Mouse (Mus musculus) intestine, embryonic 14.5 days (tissue): ENCODE measurements around the gene Zbtb16. TPM values are rescaled to one million over a fixed set of nuclear protein-coding genes. Genes with fewer than 3 reads are reported as not detected.
A peak's percentile ranks its signal among the peaks of the same experiment; 100 is the strongest.

ENCODE experiments used
- ATAC-seq: fragments of 200-750 bp; cut with Nextera tagmentation; replicated peaks from 2 replicates; pipeline ENCODE4 v1.8.0; 2017; ENCODE audit warnings: low read depth, moderate number of reproducible peaks, moderate TSS enrichment, moderate library complexity; ENCODE audit not compliant: low FRiP score, low TSS enrichment
- DNase-seq: peaks from one replicate; pipeline ENCODE4 v3.0.0-alpha.2; 2018; ENCODE audit warnings: low spot score
- H3K27ac ChIP-seq: fragments of 300-500 bp; sonication (generic); 2 replicates; pipeline ENCODE4 v1.5.1; 2014; ENCODE audit warnings: low read depth, mild to moderate bottlenecking, control low read depth
- H3K27me3 ChIP-seq: fragments of 300-500 bp; sonication (generic); replicated peaks from 2 replicates; pipeline ENCODE4 v1.6.1; 2014; ENCODE audit warnings: low read length, control low read depth; ENCODE audit not compliant: control insufficient read depth, insufficient read depth
- H3K36me3 ChIP-seq: fragments of 300-500 bp; sonication (generic); 2 replicates; pipeline ENCODE4 v1.6.1; 2014; ENCODE audit warnings: low read length, control low read depth; ENCODE audit not compliant: control insufficient read depth, insufficient read depth
- H3K4me1 ChIP-seq: fragments of 300-500 bp; sonication (generic); replicated peaks from 2 replicates; pipeline ENCODE4 v1.6.1; 2014; ENCODE audit warnings: low read length, control low read depth, mixed read lengths; ENCODE audit not compliant: control insufficient read depth, insufficient read depth
- H3K4me2 ChIP-seq: fragments of 300-500 bp; sonication (generic); 2 replicates; pipeline ENCODE4 v1.6.1; 2014; ENCODE audit warnings: low read length
- H3K4me3 ChIP-seq: fragments of 300-500 bp; sonication (generic); 2 replicates; pipeline ENCODE4 v1.5.1; 2014; ENCODE audit warnings: low read depth, low read length, control low read depth, mixed read lengths
- H3K9ac ChIP-seq: fragments of 300-500 bp; sonication (generic); 2 replicates; pipeline ENCODE4 v1.6.1; 2014; ENCODE audit warnings: mild to moderate bottlenecking, low read length
- H3K9me3 ChIP-seq: fragments of 300-500 bp; sonication (generic); 2 replicates; pipeline ENCODE4 v1.6.1; 2016; ENCODE audit warnings: low read length, control low read depth; ENCODE audit not compliant: control insufficient read depth
- WGBS: fragments of 180-500 bp; shearing (Covaris S2); extraction: QIAGEN DNeasy Blood & Tissue Kit; methylation state at CpG from one replicate; pipeline ENCODE4 v1.1.7; 2014; 5-methylcytosine and 5-hydroxymethylcytosine counted together
- polyA plus RNA-seq: library from polyadenylated mRNA; unstranded; fragments of >200 nt; fragmentation: Nextera tagmentation; extraction: Ambion mirVana; gene quantifications from 2 replicates; pipeline ENCODE4 v1.2.1, GENCODE M21; 2014

The Zbtb16 gene
- polyA plus RNA-seq, 1 experiment from 2014 or later = 2.4 TPM

DNA sequence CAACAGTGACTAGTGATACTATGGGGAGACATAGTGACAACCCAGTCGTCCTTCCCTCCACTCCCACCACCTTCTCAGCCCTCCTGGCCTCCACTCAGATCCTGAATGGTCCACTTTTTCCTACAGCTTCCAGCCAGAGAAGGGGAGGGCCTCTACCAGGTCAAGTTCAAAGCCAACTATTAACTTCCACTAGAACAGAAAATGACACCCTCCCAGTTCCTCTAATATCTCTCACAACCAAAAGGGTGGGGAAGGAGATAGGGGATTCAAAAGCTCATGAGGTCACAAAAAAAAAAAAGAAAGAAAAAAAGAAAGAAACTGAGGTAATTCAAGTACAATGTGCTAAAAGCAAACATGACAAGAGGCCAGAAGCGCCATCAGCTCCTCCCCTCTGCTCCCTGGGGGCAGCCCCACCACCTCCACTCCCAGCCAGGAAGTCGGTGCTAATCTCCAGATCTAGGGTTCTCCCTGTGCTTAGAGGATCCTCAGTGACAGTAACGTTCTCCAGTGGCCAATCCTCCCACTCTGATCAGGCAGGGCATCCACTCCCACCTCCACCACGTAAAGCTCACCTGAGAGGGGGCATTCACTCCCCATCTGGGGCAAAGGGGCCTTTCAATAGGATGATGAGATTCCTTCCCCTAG is 180.4 kb downstream of the Zbtb16 start:
- no peak overlapping the region for H3K9ac ChIP-seq
- H3K36me3 ChIP-seq = no peaks in the 10 kb centered on the region
- H3K4me2 ChIP-seq = no peak overlapping the region
- 14% methylated on average over 5 of the region's 5 CpGs for whole genome bisulfite sequencing
- peaks cover 3% of the 10 kb centered on the region; the same call in 1 of the 2 replicates for H3K4me1 ChIP-seq
- H3K4me3 ChIP-seq = no peak overlapping the region
- no peak for ATAC-seq
- H3K9me3 ChIP-seq = peaks cover 5% of the 10 kb centered on the region; the same call in 1 of the 2 replicates
- no peak for DNase-seq
- no peak overlapping the region for H3K27ac ChIP-seq
- H3K27me3 ChIP-seq = no peaks in the 10 kb centered on the region

DNA sequence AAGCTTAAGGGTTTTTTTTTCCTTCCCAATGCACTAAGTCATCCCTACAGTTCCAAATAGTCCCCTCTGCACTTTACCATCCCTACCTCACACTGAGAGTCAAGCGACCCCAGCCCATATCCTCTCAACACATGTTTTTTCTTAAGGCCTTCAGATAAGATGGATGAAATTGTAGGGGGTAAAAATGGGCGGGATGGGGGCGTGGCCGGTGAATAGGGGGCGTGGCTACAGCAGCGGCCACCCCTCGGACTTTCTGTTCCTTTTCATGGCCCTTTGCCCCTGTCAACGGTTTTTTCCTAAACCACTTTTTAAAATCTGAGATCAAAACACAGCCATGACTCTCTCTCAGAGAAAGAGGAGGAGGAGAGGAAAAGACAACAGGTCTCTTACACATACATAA is 181.3 kb downstream of the Zbtb16 start:
- peaks cover 5% of the 10 kb centered on the region; the same call in 1 of the 2 replicates for H3K9me3 ChIP-seq
- DNase-seq = no peak
- H3K4me3 ChIP-seq = no peak overlapping the region
- no peak overlapping the region for H3K9ac ChIP-seq
- no peak for ATAC-seq
- peaks cover 4% of the 10 kb centered on the region; the same call in 1 of the 2 replicates for H3K4me1 ChIP-seq
- WGBS = 14% methylated on average over 8 of the region's 8 CpGs
- H3K27me3 ChIP-seq = no peaks in the 10 kb centered on the region
- no peak overlapping the region for H3K4me2 ChIP-seq
- H3K36me3 ChIP-seq = no peaks in the 10 kb centered on the region
- no peak overlapping the region for H3K27ac ChIP-seq

DNA sequence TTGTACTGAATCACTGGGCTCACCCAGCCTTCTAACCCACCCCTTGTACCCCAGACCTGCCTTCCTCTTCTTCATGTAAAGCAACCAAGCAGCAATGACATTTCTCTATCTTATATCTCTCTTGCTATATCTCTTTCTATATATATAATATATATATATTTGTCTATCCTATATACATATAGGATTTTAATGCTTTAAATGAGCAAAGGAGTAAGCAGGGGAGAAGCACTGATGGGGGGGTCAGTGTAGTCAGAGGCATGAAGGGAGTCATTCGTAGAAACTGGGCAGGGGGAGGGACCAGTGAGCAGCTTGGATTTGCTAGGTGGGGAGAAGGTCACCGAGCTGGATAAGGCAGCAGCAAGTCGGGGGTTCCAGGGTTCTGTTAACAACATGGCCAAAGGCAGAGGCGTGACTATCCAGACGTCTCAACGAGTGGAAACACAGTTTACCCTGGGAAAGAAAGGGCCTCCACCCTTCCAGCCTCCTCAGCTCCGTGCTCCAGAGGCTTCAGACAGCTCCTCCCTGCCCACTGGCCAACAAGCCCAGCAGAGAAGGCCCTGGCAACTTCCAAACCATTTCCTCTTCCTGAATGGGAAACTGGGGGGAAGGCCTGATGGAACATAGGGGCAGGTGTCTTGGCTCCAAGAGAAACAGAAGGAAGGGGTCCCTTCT is 182.5 kb downstream of the Zbtb16 start:
- DNase-seq (no peak), ATAC-seq (no peak)
- Histone ChIP-seq H3K9ac (no peak overlapping the region), H3K9me3 (no peaks in the 10 kb centered on the region), H3K4me3 (no peak overlapping the region), H3K4me2 (no peak overlapping the region), H3K27me3 (no peaks in the 10 kb centered on the region; the same call in 1 of the 2 replicates), H3K36me3 (no peaks in the 10 kb centered on the region), H3K4me1 (peaks cover 14% of the 10 kb centered on the region), H3K27ac (no peak overlapping the region)
- 54% methylated on average over 7 of the region's 7 CpGs for WGBS

DNA sequence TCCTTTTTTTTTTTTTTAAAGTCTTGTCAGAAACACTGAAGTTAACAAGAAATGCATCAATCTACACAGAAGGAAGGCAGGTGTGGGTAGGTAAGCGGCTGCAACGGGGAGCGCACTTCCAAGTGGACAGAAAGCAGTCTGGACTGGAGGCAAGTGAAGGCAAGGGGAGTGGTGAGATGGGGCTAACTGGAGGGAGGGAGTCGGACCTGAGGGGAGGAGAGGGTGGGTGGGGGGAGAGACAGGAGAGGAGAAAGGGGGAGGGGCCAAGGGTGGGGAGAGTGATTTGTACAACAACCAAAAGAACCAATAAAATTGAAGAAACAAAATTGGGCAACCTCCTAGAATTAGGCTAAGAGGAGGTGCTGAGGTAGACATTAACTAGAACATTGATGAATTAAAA is 184.0 kb downstream of the Zbtb16 start:
- Histone ChIP-seq H3K27me3 (peaks cover 3% of the 10 kb centered on the region), H3K9me3 (no peaks in the 10 kb centered on the region), H3K4me1 (peaks cover 14% of the 10 kb centered on the region), H3K4me3 (no peak overlapping the region), H3K27ac (no peak overlapping the region), H3K36me3 (no peaks in the 10 kb centered on the region), H3K4me2 (no peak overlapping the region), H3K9ac (no peak overlapping the region)
- no peak for ATAC-seq
- DNase-seq = peak; percentile 23
- 55% methylated on average over 4 of the region's 4 CpGs for WGBS

DNA sequence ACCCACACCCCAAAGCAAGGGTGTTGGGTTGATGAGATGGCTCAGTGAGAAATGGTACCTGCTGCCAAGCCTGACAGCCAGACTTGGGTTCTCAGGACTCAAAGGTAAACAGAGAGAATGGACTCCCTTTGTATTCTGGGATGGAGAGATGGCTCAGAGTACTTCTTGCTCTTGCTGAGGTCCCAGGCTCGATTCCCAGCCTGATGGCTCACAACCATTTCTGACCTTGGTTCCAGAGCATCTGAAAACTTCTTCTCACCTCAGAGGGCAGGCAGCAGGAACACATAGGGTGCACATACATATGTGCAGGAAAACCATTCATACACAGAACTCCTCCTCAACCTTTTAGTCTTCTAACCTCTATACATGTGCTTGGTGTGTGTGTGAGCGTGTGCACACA is 185.2 kb downstream of the Zbtb16 start:
- Histone ChIP-seq H3K9ac (no peak overlapping the region), H3K4me3 (no peak overlapping the region), H3K36me3 (no peaks in the 10 kb centered on the region), H3K27me3 (peaks cover 3% of the 10 kb centered on the region), H3K4me1 (peaks cover 14% of the 10 kb centered on the region), H3K9me3 (no peaks in the 10 kb centered on the region), H3K4me2 (no peak overlapping the region), H3K27ac (no peak overlapping the region)
- 70% methylated on average over 2 of the region's 2 CpGs for WGBS
- ATAC-seq (no peak), DNase-seq (peak; percentile 38)

DNA sequence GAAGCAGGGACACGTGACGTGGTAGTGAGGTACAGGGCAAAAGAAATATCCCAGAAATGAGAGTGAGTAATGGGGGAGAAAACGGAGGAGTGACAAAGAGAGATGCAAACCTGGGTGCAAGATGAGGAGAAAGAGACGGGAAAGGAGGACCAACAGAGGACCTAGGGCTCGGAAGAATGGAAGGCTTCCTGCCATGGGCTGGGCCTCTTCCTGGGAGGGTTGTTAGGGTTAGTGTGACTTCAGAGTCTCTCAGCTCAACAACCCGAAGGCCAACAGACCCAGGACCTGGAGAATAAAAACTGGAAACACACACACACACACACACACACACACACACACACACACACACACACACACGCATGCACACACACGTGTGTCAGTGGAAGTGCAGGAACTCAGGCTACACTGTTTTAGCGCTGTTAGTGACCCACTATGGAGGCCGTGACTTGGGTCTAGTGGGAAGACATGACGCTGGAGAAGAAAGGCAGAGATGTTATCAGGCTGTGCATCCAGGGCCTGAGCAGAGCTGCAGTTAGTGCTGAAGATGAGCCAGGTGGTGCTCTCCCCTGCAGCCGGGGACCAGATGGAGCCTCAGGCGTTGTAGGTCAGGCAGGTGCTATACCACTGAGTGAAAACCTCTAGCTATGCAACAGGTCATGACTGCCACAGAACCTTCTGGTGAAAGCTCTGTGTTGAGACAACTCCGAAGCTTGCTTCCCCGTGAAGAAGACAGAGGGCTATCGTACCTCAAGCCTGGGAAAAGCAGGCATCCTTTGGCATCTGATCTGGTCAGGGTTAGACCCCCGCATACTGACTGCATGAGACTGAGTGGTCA is 186.0 kb downstream of the Zbtb16 start:
- no peak overlapping the region for H3K4me3 ChIP-seq
- WGBS = 43% methylated on average over 17 of the region's 17 CpGs
- no peaks in the 10 kb centered on the region for H3K9me3 ChIP-seq
- H3K4me1 ChIP-seq = peaks cover 14% of the 10 kb centered on the region
- peak overlapping the region; percentile 50 for H3K4me2 ChIP-seq
- DNase-seq (peak; percentile 49), ATAC-seq (no peak)
- H3K9ac ChIP-seq = no peak overlapping the region
- H3K27me3 ChIP-seq = peaks cover 3% of the 10 kb centered on the region
- no peaks in the 10 kb centered on the region for H3K36me3 ChIP-seq
- no peak overlapping the region for H3K27ac ChIP-seq

DNA sequence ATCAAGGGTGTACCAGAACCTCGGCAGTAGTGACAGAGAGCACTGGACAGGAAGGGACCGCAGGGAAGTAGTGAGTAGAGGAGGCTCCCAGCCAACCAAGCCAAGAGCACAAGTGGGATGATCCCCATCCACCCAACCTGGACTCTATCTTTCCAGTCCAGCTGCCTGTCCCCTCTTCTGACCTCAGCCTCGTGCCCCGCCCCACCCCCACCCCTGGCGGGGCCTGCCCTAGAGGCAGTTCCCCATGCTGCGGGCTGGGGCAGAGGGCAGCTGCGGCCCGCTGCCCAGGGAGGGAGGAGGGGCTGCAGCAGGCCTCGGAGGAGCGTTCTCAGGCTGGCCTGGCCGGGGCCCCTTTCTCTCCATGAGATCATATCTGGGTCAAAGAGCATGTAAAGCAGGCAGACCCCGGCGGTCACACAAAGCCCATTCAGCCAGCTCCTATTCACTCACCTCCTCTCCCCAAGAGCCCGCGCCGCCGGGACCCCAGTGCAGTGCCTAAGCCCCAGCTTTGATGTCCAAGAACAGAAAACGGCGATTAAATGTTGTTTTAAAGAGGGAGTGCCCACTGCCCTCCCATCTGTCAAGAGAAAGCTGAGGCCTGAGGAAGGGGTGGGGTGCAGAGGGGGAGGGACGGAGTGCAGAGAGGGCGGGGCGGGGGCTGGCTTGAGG is 186.8 kb downstream of the Zbtb16 start:
- DNase-seq (peak; percentile 59), ATAC-seq (peak; percentile 31; the same call in 1 of the 2 replicates)
- Histone ChIP-seq H3K4me3 (peak overlapping the region; percentile 15; the same call in 1 of the 2 replicates), H3K36me3 (no peaks in the 10 kb centered on the region), H3K9me3 (no peaks in the 10 kb centered on the region), H3K4me2 (peak overlapping the region; percentile 50), H3K27ac (no peak overlapping the region), H3K27me3 (peaks cover 3% of the 10 kb centered on the region), H3K9ac (no peak overlapping the region), H3K4me1 (peaks cover 11% of the 10 kb centered on the region)
- WGBS = 4% methylated on average over 22 of the region's 22 CpGs
